23 mouse cellular contexts compared by ENCODE assay signal in the genomic region with DNA sequence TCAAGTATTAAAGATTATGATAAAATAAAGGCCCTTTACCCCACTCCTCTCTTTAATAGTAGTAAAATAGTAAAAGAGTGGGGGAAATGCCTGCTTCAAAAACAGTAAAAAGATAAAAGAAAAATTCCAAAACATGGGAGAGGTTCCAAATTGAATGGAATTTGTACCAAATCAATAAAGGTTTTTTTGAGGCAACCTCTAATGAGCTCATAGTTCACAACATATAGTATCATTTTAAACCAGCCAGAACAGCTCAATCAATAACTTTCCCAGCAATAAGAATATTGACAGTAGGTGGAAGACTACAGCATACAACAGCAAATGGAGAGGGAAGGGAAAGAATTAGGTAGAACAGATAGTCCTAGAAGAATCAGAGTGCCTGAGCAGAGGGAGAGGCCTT.
"Had no signal": no experiment of that assay in that cellular context is flagged by ENCODE, and none has a peak within 500 bp of the region (broad histone marks: within the 10 kb centered on the region; RNA-seq: fewer than 3 reads in every experiment).

No protein-coding gene starts in this region.

- H3K9ac ChIP-seq: heart, embryonic 12.5 days; hindbrain, embryonic 12.5 days; hindbrain, embryonic 14.5 days; intestine, embryonic 15.5 days; limb, embryonic 12.5 days; liver, embryonic 14.5 days had no signal

- H3K36me3 ChIP-seq: heart, embryonic 10.5 days; heart, embryonic 12.5 days; hindbrain, embryonic 10.5 days; hindbrain, embryonic 12.5 days; intestine, embryonic 15.5 days; limb, embryonic 10.5 days; limb, embryonic 12.5 days had no signal

- H3K4me2 ChIP-seq: heart, embryonic 12.5 days; hindbrain, embryonic 12.5 days; hindbrain, embryonic 14.5 days; intestine, embryonic 15.5 days; limb, embryonic 12.5 days; liver, embryonic 11.5 days had no signal

- H3K9me3 ChIP-seq: heart, embryonic 10.5 days; heart, embryonic 12.5 days; hindbrain, embryonic 10.5 days; hindbrain, embryonic 12.5 days; intestine, embryonic 15.5 days; limb, embryonic 10.5 days; limb, embryonic 12.5 days had no signal

- H3K4me3 ChIP-seq: heart, embryonic 10.5 days; heart, embryonic 12.5 days; hindbrain, embryonic 10.5 days; hindbrain, embryonic 12.5 days; intestine, embryonic 15.5 days; layer of hippocampus, adult 2 months; left cerebral cortex, adult 2 months; limb, embryonic 10.5 days; limb, embryonic 12.5 days had no signal

- DNase-seq: gastrocnemius, postnatal 10 days; gastrocnemius, postnatal 25 days; heart, postnatal 4 days; kidney, adult 18-20 months; kidney, adult 8-10 months; kidney, postnatal 10 days; kidney, postnatal 25 days; kidney, postnatal 4 days had no signal

- H3K27ac ChIP-seq: heart, embryonic 10.5 days; hindbrain, embryonic 10.5 days; hindbrain, embryonic 12.5 days; hindbrain, embryonic 14.5 days; intestine, embryonic 15.5 days; layer of hippocampus, adult 2 months; left cerebral cortex, adult 2 months; limb, embryonic 10.5 days; limb, embryonic 12.5 days; liver, embryonic 14.5 days had no signal

- H3K4me1 ChIP-seq: heart, embryonic 10.5 days; heart, embryonic 12.5 days; hindbrain, embryonic 10.5 days; hindbrain, embryonic 12.5 days; intestine, embryonic 15.5 days had no signal

- H3K27me3 ChIP-seq: heart, embryonic 12.5 days; hindbrain, embryonic 12.5 days; intestine, embryonic 15.5 days; limb, embryonic 12.5 days had no signal

- ATAC-seq: hindbrain, embryonic 16.5 days; inflammation-experienced regulatory T-cells, adult 6 months; intestine, embryonic 15.5 days; intestine, postnatal 0 days had no signal
